Mouse (Mus musculus) megakaryocyte-erythroid progenitor cell, adult 5 weeks (primary cell): ENCODE measurements around the gene Mllt3. TPM values are rescaled to one million over a fixed set of nuclear protein-coding genes. Genes with fewer than 3 reads are reported as not detected.

Source experiments
- polyA plus RNA-seq: library from polyadenylated mRNA; stranded (reverse); fragments of >175 nt; gene quantifications from 2 replicates; pipeline ENCODE4 v1.2.3, GENCODE M21; 2012

Mllt3 gene
- polyA plus RNA-seq, result 6.5 and 8.8 TPM in 2 replicates

GRCm38 (mm10) chr4:88033216-88033653 lies at the start of gene Mllt3:
Gene Mllt3, minus strand, starts transcription at chr4:88033364.

Other genes with a start within 250 kb of the Mllt3 start
- gene Focad, start 61.3 kb upstream of the Mllt3 start, polyA plus RNA-seq, result 2.6 and 3.6 TPM in 2 replicates